Mouse (Mus musculus): ENCODE data around the gene Epb41l1. TPM values are rescaled to one million over a fixed set of nuclear protein-coding genes. Genes with fewer than 3 reads are reported as not detected.
"Not testable (repeated sequence)": the region's sequence is repeated elsewhere in the genome, so short reads cannot be mapped to it uniquely, and the experiment has no call there.

The Epb41l1 gene
- total RNA-seq (2014; rRNA removed) (169 and 211 TPM in 2 replicates), polyA plus RNA-seq (2015; fragmentation: Nextera tagmentation; extraction: Ambion mirVana) (7.0 and 10.0 TPM in 2 replicates)

DNA sequence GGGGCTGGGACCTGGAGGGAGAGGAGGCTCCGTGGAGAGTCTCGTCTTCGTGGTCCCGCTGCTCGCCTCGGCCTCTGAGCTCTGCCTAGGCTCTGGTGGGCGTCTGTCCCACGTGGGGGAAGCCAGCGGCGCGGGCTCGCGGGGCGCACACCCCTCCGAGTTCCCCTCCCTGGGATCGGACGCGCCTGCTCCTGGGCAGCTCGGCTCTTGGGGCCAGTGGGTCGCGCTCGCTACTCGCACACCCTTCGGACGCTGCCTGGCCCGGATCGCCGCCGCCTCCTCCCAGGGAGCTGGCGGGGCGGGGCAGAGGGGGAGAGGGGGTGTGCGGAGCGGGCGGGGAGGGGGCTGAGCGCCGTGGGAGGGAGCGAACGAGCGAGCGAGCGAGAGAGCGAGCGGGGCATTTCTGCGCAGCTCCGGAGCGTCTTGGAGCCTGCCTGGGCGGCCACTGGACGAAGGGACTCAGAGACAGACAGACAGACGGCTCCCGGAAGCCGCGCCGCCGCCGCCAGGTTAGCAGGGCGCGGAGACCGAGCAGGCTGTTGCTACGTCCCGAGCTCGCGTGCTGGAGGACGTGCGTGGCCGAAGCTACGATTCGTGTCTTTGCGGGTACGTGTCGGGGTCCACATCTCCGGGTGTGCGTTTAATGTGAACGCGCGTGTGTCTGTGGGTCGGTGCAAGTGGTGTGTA lies at the start of gene Epb41l1:
Gene Epb41l1, plus strand, starts transcription at position 216 of the 687 bp plus-strand sequence.
- Histone ChIP-seq H3K9ac (peak within 1 kb of the TSS; percentile 92), H3K36me3 (ENCODE audit: insufficient read depth) (no peaks in the 10 kb centered on the region), H3K27me3 (ENCODE audit: insufficient read depth, low read length) (no peaks in the 10 kb centered on the region), H3K4me2 (ENCODE audit: low read depth) (peak within 1 kb of the TSS; percentile 74), H3K27ac (ENCODE audit: low read depth, low read length) (peak within 1 kb of the TSS; percentile 93), H3K4me3 (ENCODE audit: low read depth, low read length) (peak within 1 kb of the TSS; percentile 81), H3K4me1 (ENCODE audit: insufficient read depth) (peaks cover 11% of the 10 kb centered on the region; the same call in 1 of the 2 replicates), H3K9me3 (ENCODE audit: low read length) (no peaks in the 10 kb centered on the region)
- peak; percentile 6; the same call in 1 of the 2 replicates for TF ChIP-seq CTCF (IDR thresholded peaks at IDR 0.05; ENCODE audit: low read depth)
- peak; percentile 76 for DNase-seq
- WGBS, result 2% methylated on average over 64 of the region's 76 CpGs
- ATAC-seq, result peak; percentile 70

DNA sequence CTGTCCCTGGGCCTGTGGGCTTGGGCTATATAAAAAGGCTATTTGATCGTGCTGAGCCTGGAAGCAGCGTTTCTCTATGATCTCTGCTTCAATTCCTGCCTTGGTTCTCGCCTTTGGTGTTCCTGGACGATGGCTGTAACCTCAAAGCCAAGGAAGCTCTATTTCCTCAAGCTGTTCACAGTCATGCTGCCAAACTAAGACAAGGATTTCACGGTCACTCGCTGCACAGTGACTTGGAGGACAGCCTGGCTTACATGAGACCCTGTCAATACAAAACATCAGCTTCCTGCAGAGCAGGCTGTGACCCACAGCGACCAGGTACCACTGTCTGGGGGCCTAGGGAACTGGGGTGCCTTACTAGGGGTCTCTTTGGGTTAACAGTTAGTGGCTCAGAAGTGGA lies 43.8 kb upstream of the Epb41l1 start:
- H3K27me3 ChIP-seq (ENCODE audit: insufficient read depth, low read length), result no peaks in the 10 kb centered on the region
- H3K9ac ChIP-seq, result no peak overlapping the region
- DNase-seq (no peak), ATAC-seq (no peak)
- H3K4me1 ChIP-seq (ENCODE audit: insufficient read depth), result no peaks in the 10 kb centered on the region
- 77% methylated on average over 7 of the region's 7 CpGs for WGBS
- H3K4me2 ChIP-seq (ENCODE audit: low read depth), result no peak overlapping the region
- no peak overlapping the region for H3K4me3 ChIP-seq (ENCODE audit: low read depth, low read length)
- H3K27ac ChIP-seq (ENCODE audit: low read depth, low read length), result no peak overlapping the region
- no peaks in the 10 kb centered on the region for H3K9me3 ChIP-seq (ENCODE audit: low read length)
- no peak for TF ChIP-seq CTCF (IDR thresholded peaks at IDR 0.05; ENCODE audit: low read depth)
- H3K36me3 ChIP-seq (ENCODE audit: insufficient read depth), result no peaks in the 10 kb centered on the region

DNA sequence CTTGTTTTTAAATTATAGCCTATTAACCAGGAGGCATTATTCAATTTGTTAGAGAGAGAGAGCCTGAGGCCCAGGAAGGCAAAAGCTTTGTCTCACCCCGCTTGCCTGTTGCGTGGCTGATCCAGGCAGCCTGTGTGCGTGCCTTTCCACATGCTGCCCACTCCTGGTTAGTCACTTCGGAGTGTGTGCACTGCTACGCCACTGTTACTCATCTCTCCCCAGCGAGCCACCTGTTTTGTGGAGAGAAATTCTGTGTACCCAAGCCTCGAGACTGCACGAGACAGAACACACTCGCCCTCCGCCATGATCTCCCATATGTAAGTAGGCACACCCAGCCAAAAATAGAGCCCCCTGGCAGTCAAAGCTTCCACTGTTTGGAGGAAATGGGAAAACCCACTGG lies 40.8 kb upstream of the Epb41l1 start:
- no peaks in the 10 kb centered on the region for H3K4me1 ChIP-seq (ENCODE audit: insufficient read depth)
- 72% methylated on average over 10 of the region's 10 CpGs for whole genome bisulfite sequencing
- ATAC-seq (no peak), DNase-seq (no peak)
- H3K9me3 ChIP-seq (ENCODE audit: low read length), result no peaks in the 10 kb centered on the region; the same call in 1 of the 2 replicates
- no peak overlapping the region for H3K4me3 ChIP-seq (ENCODE audit: low read depth, low read length)
- no peaks in the 10 kb centered on the region for H3K36me3 ChIP-seq (ENCODE audit: insufficient read depth)
- TF ChIP-seq CTCF (IDR thresholded peaks at IDR 0.05; ENCODE audit: low read depth), result no peak
- no peak overlapping the region for H3K27ac ChIP-seq (ENCODE audit: low read depth, low read length)
- H3K9ac ChIP-seq, result no peak overlapping the region
- H3K27me3 ChIP-seq (ENCODE audit: insufficient read depth, low read length), result no peaks in the 10 kb centered on the region
- H3K4me2 ChIP-seq (ENCODE audit: low read depth), result no peak overlapping the region

DNA sequence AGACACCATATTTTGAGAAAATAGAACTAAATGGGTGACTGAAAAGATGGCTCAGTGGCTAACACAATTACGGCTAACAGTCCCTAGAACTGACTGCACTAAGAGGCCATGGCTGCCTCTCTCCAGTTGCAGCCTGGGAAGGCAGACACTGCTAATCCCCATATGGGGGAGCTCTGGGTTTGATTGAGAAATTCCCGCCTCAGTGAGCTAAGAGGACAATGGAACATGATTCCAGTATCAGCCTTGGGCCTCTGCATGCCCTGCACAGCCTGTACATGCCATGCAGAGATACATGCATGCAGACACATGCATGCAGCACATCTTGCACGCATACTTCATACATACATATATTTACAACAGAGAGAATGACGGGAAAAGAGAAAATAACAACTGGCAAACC lies 39.4 kb upstream of the Epb41l1 start:
- 58% methylated on average over 4 of the region's 4 CpGs for WGBS
- Histone ChIP-seq H3K27me3 (ENCODE audit: insufficient read depth, low read length) (no peaks in the 10 kb centered on the region), H3K9ac (no peak overlapping the region), H3K27ac (ENCODE audit: low read depth, low read length) (no peak overlapping the region), H3K9me3 (ENCODE audit: low read length) (no peaks in the 10 kb centered on the region; the same call in 1 of the 2 replicates), H3K4me2 (ENCODE audit: low read depth) (no peak overlapping the region), H3K4me1 (ENCODE audit: insufficient read depth) (no peaks in the 10 kb centered on the region), H3K4me3 (ENCODE audit: low read depth, low read length) (no peak overlapping the region), H3K36me3 (ENCODE audit: insufficient read depth) (no peaks in the 10 kb centered on the region)
- DNase-seq, result peak; percentile 31
- peak; percentile 53; the same call in 1 of the 2 replicates for ATAC-seq
- TF ChIP-seq CTCF (IDR thresholded peaks at IDR 0.05; ENCODE audit: low read depth), result peak; percentile 53

DNA sequence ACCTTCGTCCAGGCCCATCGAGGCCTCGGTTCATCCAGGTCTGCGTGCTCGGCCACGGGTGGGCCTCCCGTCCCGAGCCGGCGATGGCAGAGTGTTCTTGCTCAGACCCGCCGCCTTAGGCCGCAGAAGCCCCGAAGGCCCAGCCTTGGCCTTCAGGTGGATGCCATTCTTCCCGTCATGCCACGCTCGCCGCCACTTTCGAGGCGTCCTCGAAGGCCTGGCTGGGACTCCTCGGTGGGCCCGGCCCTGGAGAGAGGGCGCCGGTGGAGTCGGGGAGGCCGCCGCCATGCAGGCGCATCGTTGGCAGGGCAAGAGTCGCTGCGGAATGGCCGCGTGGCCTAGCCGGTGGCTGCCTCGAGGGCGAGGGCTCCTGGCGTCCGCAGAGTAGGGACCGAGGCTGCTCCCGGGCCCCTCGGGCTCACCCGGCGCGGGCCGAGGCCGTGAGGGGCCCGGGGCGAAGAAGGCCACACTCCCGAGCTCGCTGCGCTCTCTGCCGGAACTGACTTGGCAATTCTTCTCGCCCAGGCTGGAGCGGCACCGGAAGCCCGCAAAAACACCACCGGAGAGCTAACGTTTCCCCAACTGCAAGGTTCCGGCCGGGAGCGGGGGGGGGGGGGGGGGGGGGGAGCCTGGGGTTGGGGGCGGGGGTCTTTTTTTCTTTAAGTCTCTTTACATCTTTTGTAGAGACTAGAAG lies 28.1 kb upstream of the Epb41l1 start:
- ATAC-seq, result peak; percentile 96
- not testable (repeated sequence) for H3K27me3 ChIP-seq (ENCODE audit: insufficient read depth, low read length); H3K4me1 ChIP-seq (ENCODE audit: insufficient read depth); H3K27ac ChIP-seq (ENCODE audit: low read depth, low read length); H3K36me3 ChIP-seq (ENCODE audit: insufficient read depth); H3K9me3 ChIP-seq (ENCODE audit: low read length)
- Histone ChIP-seq H3K4me2 (ENCODE audit: low read depth) (peak overlapping the region; percentile 35), H3K9ac (0 out of 2 replicates have a peak overlapping the region, but pooled peaks have one; percentile 14), H3K4me3 (ENCODE audit: low read depth, low read length) (peak overlapping the region; percentile 37)
- 0% methylated on average over 7 of the region's 63 CpGs for WGBS
- DNase-seq, result peak; percentile 84

DNA sequence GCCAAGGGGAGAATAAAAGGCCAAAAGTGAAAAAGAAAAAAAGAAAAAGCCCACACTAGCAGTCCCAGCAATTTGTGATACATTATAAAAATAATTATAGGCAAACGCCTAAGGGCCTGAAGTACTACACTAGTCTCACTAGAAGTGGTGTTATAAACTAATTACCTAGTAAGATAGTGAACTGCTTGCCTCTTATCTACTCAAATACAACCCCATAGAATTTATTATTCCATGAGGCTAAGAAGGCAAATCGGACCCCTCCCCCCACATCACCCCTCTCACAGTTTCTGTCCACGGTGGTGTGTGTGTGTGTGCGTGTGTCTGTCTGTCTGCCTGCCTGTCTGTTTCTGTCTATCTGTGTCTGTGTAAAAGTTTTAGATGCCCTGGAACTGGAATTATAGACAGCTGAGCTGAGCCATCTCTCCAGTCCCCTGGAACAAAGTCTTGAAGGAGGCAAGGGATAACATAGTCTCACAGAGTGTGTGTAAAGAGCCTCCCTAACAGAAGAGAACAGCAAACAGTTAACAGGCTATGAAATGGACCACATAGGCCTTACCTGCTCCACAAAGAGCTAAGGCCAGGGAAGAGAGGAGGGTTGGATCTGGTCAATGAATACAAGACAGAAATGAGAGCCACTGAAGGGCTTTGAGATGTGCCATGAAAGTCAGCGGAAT lies 27.4 kb upstream of the Epb41l1 start:
- no peak for TF ChIP-seq CTCF (IDR thresholded peaks at IDR 0.05; ENCODE audit: low read depth)
- Histone ChIP-seq H3K36me3 (ENCODE audit: insufficient read depth) (no peaks in the 10 kb centered on the region), H3K4me3 (ENCODE audit: low read depth, low read length) (peak overlapping the region; percentile 37), H3K4me1 (ENCODE audit: insufficient read depth) (no peaks in the 10 kb centered on the region), H3K4me2 (ENCODE audit: low read depth) (peak overlapping the region; percentile 35), H3K27ac (ENCODE audit: low read depth, low read length) (0 out of 2 replicates have a peak overlapping the region, but pooled peaks have one; percentile 30), H3K27me3 (ENCODE audit: insufficient read depth, low read length) (no peaks in the 10 kb centered on the region), H3K9ac (peak overlapping the region; percentile 14; the same call in 1 of the 2 replicates), H3K9me3 (ENCODE audit: low read length) (no peaks in the 10 kb centered on the region)
- 0 out of 2 replicates have a peak, but pooled peaks have one; percentile 21 for ATAC-seq
- DNase-seq, result peak; percentile 15
- 54% methylated on average over 5 of the region's 5 CpGs for WGBS

Data from forebrain, postnatal 0 days (tissue).